Mouse (Mus musculus): ENCODE results near the gene Cyp1a1. TPM values are rescaled to one million over a fixed set of nuclear protein-coding genes. Genes with fewer than 3 reads are reported as not detected.
A peak's percentile ranks its signal among the peaks of the same experiment; 100 is the strongest.

The Cyp1a1 gene
- under 1 TPM; 0.28 to 0.61 TPM for total RNA-seq (2021)
- 0.07 and 0.18 TPM in 2 replicates for polyA plus RNA-seq (2012; rRNA removed)
- long read RNA-seq, result 0 reads

DNA sequence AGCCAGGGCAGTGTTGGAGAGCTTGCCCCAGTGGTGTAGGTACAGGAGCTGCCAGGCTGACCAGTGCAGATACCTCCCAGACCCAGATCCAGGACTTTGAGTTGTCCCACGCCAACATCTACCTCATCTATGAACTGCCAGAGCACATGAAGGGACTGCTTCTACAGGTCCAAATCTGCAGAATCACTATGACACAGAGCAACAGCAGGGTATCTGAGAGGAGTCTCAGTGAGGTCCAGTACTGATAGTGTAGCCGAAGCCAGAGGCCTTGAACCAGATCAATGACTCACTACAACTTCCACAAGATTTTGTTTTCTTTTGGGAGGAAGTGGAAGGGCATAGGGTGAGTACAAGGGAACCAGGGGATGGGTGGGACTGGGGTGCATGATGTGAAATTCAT is at the start of gene Cyp1a1:
TSS of gene Cyp1a1 (plus strand) at position 178 of the 400 bp plus-strand sequence.
- peak; percentile 44 for DNase-seq

DNA sequence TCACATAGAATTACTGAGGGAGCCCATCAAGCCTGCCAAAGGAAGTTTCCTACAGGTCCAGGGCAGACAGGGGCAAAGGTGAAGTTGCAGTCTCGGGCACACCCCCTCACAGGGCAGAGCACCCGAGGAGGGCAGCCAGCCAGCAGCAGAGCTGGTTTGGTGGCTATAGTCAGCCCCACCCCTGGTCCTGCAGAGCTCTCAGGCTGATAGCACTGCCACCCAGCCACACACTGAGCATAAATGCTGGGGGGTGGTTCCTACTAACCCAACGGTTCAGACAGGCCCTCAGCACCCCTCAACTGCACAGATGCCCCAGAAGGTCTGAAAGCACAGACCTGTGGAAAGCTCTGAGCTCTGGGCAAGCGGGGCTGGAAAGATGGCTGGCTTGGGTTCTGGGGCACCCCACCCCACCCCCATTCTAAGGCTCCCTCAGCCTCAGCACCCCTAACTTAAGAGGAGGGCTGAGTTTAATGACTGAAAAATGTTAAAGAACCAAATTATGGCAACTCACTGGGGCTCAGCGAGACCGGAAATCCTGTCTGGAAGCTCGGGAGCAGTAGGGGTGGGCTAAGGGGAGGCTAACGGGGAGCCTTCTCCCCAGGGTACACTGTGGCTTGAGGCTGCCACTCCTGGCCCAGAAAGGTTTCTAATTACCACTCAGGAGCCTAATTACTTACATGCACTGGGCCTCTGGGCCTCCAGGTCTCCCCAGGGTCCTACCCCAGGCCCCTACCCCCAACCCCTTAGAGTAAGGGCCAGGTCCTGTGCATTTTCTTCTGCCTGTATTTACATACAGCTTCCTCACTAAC is 48.9 kb upstream of the Cyp1a1 start:
- DNase-seq, result peak; percentile 64

GRCm38 (mm10) chr9:57639661-57640328 is 47.9 kb upstream of the Cyp1a1 start:
- DNase-seq, result no peak

DNA sequence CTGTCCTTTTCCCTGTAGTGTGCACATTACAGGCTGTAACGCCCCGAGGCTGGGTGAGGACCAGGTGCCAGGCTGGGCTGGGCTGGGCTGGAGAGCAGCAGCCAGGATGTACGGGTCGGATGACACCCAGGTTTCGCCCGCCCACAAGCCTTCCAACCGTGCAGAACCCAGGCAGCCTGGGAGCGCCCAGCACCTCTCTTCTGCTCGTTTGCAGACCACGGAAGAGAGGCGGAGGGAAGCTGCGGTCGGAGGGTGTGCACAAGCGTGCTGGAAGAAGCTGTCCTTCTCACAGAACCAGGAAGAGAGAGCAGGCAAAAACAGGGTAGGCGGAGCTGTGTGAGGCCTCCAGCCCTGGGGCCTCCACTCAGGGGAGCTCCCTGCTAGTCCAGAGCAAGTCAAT is 47.3 kb upstream of the Cyp1a1 start:
- peak; percentile 55 for DNase-seq

GRCm38 (mm10) chr9:57641022-57641421 is 46.7 kb upstream of the Cyp1a1 start:
- DNase-seq, result peak; percentile 62

DNA sequence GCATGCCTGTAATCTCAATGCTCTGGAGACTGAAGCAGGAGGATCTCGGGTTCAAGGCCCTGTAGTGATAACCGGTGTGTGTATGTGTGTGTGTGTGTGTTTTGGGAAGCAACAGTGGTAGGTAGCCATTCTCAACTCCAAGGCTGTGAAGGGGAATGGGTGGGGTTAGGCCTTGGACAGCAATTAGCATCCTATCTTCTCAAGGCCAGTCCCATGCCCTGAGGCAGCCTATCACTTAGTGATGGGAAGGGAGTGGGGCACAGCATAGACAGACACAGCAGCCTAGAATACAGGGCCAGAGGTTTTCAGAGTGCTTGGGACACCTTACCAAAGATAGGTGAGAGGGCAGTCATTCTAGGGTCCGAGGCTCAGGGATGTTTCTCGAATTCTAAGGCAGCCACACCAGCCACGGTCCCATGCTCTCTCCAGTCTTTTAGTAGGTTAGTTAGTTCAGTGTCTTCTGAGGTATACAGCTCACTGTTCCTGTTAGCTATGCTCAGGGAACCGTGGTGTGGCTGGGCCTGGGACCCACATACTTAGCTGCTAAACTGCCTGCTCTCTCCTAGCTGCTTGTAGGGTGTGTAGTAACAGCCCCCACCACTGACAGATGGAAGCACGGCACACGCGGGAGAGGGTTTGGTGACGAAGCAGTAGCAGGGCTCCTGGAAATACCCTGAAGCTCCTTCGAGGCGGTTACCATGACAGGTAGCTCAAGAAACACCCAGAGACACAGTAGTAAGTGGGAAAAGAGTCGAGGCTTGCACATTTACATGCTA is 45.8 kb upstream of the Cyp1a1 start:
- no peak for DNase-seq

- no peak for DNase-seq
These were observed 44.4 kb upstream of the Cyp1a1 start for GRCm38 (mm10) chr9:57643169-57643855.

DNA sequence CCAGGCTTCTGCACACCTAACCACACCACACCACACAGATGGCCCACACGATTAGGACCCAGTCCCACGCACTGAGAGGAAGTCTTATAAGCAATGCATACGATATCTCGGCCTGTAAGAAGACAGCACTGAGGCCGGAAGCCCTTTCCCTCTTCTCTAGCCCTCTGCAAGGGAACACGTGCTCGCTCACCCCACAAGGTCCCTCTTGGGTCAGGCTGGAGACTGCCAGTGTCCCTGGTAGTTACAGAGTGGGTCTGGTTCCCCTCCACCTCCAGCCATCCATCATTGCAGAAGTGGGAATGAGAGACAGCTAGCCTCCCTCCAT is 43.9 kb upstream of the Cyp1a1 start:
- DNase-seq, result no peak

- peak; percentile 70 for DNase-seq
These were observed 43.2 kb upstream of the Cyp1a1 start for GRCm38 (mm10) chr9:57644442-57644943.

DNA sequence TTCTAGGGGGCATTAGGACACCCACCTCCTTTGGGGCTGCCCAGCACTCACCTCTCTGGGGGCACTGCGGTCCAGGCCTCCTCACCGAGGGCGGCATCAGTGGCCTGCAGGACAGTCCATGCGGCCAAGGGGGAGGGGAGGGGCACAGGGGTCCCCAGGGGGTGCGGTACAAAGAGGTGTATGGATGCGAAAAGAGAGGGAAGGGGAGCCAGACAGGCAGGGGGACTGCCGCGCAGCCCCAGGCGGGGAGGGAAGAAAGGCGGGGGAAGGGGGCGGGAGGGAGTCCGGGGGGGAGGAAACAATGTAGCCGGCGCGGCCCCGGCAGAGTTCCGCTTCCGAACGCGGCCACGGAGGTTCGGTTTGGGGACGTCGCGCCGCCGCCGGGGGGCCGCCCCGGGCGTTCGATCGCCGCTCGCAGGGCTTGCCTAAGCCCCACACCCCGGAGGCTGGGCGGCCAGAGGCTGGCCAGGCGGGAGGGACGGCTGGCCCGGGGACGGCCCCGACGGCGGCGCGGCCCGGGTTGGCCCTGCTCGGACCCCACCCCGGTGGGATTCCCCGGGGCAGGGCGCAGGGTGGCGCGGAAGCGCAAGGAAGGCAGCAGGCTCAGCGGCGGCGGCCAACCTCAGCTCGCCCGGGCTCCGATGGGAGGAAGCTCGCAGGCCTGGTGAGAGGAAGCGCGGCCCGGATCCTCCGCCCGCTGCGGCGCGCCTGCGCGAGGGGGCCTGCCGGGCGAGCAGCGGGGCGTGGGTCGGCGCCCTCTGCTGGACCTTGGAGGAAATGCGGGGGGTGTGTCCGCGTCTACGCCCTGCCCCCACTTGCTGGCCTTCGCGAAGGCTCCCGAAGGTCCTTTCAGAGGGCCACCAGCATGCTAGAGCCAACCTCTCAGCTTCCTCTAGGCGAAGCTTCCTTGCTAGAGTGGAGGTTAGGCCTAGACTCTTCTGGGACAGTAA is 42.5 kb upstream of the Cyp1a1 start:
- peak; percentile 98 for DNase-seq

GRCm38 (mm10) chr9:57646551-57647103 is 41.1 kb upstream of the Cyp1a1 start:
- no peak for DNase-seq

DNA sequence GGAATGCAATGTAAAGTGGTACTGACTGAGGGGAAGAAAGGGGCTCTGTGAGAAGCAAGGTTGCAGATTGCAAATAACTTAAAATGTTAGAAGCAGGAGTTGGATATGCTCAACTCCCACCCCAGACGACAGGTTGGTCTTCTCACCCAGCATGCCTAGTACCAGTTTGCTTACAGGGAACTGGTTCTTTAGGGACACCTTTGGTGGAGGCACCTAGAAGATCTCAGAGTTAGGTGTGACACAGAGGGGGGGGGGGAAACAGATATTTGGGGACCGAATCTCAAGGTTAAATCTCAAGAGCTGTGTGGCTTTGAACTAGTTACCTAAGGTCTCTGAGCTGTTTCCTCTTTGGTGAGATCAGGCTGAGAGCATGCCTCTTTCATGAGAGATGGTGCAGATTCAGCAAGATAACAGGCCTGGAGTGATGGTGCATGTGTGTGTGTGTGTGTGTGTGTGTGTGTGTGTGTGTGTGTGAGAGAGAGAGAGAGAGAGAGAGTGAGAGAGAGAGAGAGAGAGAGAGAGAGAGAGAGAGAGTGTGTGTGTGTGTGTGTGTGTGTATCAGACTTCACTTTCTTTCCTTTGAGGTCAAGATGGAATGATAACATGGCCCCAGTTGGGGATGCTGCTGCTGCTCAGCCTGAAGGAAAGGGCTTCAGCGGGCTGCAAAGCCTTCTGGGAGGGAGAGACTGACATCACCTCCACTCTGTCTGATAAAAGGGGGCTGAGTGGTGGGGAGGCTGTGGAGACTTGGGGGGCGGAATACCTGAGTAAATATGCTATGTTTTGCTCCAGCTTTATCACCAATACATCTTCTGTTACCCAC is 40.2 kb upstream of the Cyp1a1 start:
- no peak for DNase-seq

GRCm38 (mm10) chr9:57650130-57650785 is 37.5 kb upstream of the Cyp1a1 start:
- no peak for DNase-seq

DNA sequence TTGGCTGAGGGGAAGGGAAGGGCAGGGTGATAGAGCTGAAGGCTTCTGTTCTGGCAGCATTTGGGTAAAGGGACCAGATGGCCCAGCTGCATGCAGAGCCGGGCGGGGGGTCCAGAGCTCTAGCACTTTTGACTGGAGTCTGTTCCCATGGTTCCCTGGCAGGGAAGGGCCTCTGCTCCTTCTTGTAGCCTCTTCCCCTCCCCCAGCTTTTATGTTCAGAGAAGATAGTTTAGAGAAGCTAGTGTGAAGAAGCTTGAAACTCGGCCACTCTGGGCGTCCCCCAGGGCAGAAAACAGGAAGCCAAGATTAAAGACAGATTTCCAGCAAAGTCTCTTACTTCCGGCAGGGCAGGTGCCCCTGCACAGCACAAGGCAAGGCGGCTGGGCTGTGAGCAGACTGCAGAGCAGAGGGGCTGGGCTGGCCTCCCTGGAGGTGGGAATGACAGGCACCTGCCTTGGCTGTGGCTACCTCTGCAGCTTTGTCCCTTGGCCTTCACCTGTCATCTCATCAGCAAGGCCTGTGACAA is 36.9 kb upstream of the Cyp1a1 start:
- DNase-seq, result no peak

DNA sequence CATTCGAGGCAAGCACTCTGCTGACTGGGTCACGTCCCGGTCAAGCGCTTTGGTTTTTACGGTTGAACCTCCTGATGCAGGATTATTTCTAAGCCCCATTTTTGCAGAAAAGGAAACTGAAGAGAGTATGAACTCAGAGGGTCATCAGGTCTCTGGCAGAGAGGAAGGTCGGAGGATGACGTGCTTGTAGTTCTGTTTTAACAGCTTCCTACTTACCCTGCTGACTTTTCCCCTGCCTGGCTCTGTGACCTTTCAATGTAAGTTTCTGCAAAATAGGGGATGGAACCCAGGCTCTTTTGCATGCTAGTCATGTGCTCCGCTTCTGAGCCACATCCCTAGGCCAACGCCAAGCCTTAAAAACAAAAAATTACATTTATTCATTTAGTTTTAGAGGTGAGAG is 35.4 kb upstream of the Cyp1a1 start:
- DNase-seq, result no peak

GRCm38 (mm10) chr9:57652855-57653254 is 34.9 kb upstream of the Cyp1a1 start:
- no peak for DNase-seq

- no peak for DNase-seq
These were observed 34.4 kb upstream of the Cyp1a1 start, which contains the start of gene Csk for GRCm38 (mm10) chr9:57653283-57653682. Csk (minus strand) TSS chr9:57653631.

- DNase-seq, result no peak
These were observed 32.8 kb upstream of the Cyp1a1 start for GRCm38 (mm10) chr9:57654966-57655365.

- peak; percentile 93 for DNase-seq
These were observed 32.0 kb upstream of the Cyp1a1 start for GRCm38 (mm10) chr9:57655749-57656148.
